Mouse (Mus musculus): ENCODE measurements around the gene Uhrf1.

DNA sequence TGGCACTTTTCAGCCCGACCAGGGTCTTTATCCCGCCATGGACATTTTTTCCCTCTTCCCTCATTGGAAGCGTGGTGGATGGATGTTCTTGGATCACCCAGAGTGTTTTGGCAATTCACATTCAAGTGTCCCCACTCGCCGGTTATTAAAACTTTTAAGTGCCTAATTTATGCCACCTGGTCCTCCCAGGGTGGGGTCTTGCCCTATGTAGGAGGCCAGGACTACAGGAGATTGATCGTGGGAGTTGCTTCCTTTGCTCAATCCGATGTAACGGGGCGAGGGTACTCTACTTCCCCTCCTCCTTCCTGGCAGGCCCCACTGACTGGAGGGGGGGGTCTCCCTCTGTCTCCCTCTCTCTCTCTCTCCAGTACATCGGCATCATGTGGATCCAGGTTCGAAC, 1.6 kb downstream of the Uhrf1 start:
- no peak for TF ChIP-seq EP300 (IDR thresholded peaks at IDR 0.05; ENCODE audit: low read depth)
- no peak for TF ChIP-seq CTCF (IDR thresholded peaks at IDR 0.05; ENCODE audit: low read depth)

Measured in liver, embryonic 14.5 days (tissue).